Mouse (Mus musculus) forebrain, embryonic 11.5 days (tissue): Measurements from ENCODE around the gene Ikbke. TPM values are rescaled to one million over a fixed set of nuclear protein-coding genes. Genes with fewer than 3 reads are reported as not detected.

Source experiments
- ATAC-seq: fragments of 200-750 bp; cut with Nextera tagmentation; replicated peaks from 2 replicates; pipeline ENCODE4 v1.8.0; 2017; ENCODE audit warnings: moderate TSS enrichment; ENCODE audit not compliant: low FRiP score
- DNase-seq: peaks from one replicate; pipeline ENCODE4 v3.0.0-alpha.2; 2017; ENCODE audit warnings: low spot score
- H3K27ac ChIP-seq: fragments of 300-500 bp; sonication (generic); 2 replicates; pipeline ENCODE4 v1.5.1; 2014; ENCODE audit warnings: low read depth, low read length
- H3K27me3 ChIP-seq: fragments of 300-500 bp; sonication (generic); 2 replicates; pipeline ENCODE4 v1.6.1; 2014; ENCODE audit warnings: mild to moderate bottlenecking, low read length, mixed read lengths; ENCODE audit not compliant: control insufficient read depth, insufficient read depth
- H3K36me3 ChIP-seq: fragments of 300-500 bp; sonication (generic); 2 replicates; pipeline ENCODE4 v1.6.1; 2014; ENCODE audit warnings: mild to moderate bottlenecking, low read length, moderate library complexity, mixed read lengths; ENCODE audit not compliant: control insufficient read depth, insufficient read depth
- H3K4me1 ChIP-seq: fragments of 300-500 bp; sonication (generic); replicated peaks from 2 replicates; pipeline ENCODE4 v1.6.1; 2014; ENCODE audit warnings: low read length, mixed read lengths; ENCODE audit not compliant: control insufficient read depth, insufficient read depth
- H3K4me2 ChIP-seq: fragments of 300-500 bp; sonication (generic); 2 replicates; pipeline ENCODE4 v1.6.1; 2014; ENCODE audit warnings: low read depth, mild to moderate bottlenecking, low read length, moderate library complexity, mixed read lengths; ENCODE audit not compliant: severe bottlenecking
- H3K4me3 ChIP-seq: fragments of 300-500 bp; sonication (generic); 2 replicates; pipeline ENCODE4 v1.5.1; 2014; ENCODE audit warnings: low read depth, low read length
- H3K9ac ChIP-seq: fragments of 300-500 bp; sonication (generic); 2 replicates; pipeline ENCODE4 v1.6.1; 2014; ENCODE audit warnings: low read length
- H3K9me3 ChIP-seq: fragments of 300-500 bp; sonication (generic); 2 replicates; pipeline ENCODE4 v1.6.1; 2016; ENCODE audit warnings: low read length, mixed read lengths; ENCODE audit not compliant: control insufficient read depth
- WGBS: fragments of 180-500 bp; shearing (Covaris S2); extraction: QIAGEN DNeasy Blood & Tissue Kit; methylation state at CpG from one replicate; pipeline ENCODE4 v1.1.7; 2014; 5-methylcytosine and 5-hydroxymethylcytosine counted together
- polyA plus RNA-seq: library from polyadenylated mRNA; unstranded; fragments of >200 nt; fragmentation: Nextera tagmentation; extraction: Ambion mirVana; gene quantifications from 2 replicates; pipeline ENCODE4 v1.2.1, GENCODE M21; 2014

Ikbke gene
- polyA plus RNA-seq, 1 experiment from 2014 or later, result 0.83 TPM

- H3K4me2 ChIP-seq, result no peak overlapping the region
- H3K36me3 ChIP-seq, result peaks cover 2% of the 10 kb centered on the region; the same call in 1 of the 2 replicates
- no peaks in the 10 kb centered on the region for H3K4me1 ChIP-seq
- no peak overlapping the region for H3K9ac ChIP-seq
- DNase-seq (no peak), ATAC-seq (no peak)
- no peak overlapping the region for H3K27ac ChIP-seq
- no peaks in the 10 kb centered on the region for H3K9me3 ChIP-seq
- H3K4me3 ChIP-seq, result no peak overlapping the region
- 92% methylated on average over 5 of the region's 5 CpGs for WGBS
- H3K27me3 ChIP-seq, result no peaks in the 10 kb centered on the region
These were observed 30.9 kb upstream of the Ikbke start for GRCm38 (mm10) chr1:131310237-131310818.

- Histone ChIP-seq H3K4me1 (no peaks in the 10 kb centered on the region), H3K9me3 (no peaks in the 10 kb centered on the region), H3K4me2 (no peak overlapping the region), H3K9ac (no peak overlapping the region), H3K36me3 (peaks cover 2% of the 10 kb centered on the region; the same call in 1 of the 2 replicates), H3K4me3 (no peak overlapping the region), H3K27ac (no peak overlapping the region), H3K27me3 (no peaks in the 10 kb centered on the region)
- whole genome bisulfite sequencing, result 86% methylated on average over 2 of the region's 2 CpGs
- DNase-seq (no peak), ATAC-seq (no peak)
These were observed 21.3 kb upstream of the Ikbke start for GRCm38 (mm10) chr1:131300750-131301149.

DNA sequence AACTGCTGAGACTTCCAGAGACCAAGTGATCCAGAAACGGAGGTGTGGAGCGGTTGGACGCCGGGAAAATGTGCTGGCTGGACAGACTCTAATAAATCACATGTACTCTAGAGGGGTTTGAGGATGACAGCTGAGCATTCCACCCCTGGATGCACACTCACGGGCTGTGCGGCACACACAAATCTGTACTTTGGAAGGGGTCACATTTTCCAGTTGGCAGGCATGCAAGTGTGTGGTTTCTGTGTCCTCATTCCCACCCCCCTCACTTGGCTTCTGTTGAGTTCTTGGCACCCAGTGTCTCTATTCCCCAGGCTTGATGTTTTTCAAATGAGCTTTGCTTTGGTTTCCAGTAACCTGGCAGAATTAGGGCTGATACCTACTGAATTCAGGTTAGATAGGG, 20.4 kb upstream of the Ikbke start:
- H3K36me3 ChIP-seq, result peaks cover 2% of the 10 kb centered on the region; the same call in 1 of the 2 replicates
- no peaks in the 10 kb centered on the region for H3K27me3 ChIP-seq
- H3K9ac ChIP-seq, result no peak overlapping the region
- no peaks in the 10 kb centered on the region for H3K4me1 ChIP-seq
- WGBS, result 92% methylated on average over 6 of the region's 6 CpGs
- H3K27ac ChIP-seq, result no peak overlapping the region
- no peak overlapping the region for H3K4me3 ChIP-seq
- no peaks in the 10 kb centered on the region for H3K9me3 ChIP-seq
- no peak for ATAC-seq
- H3K4me2 ChIP-seq, result no peak overlapping the region
- no peak for DNase-seq

- no peak overlapping the region for H3K27ac ChIP-seq
These were observed 19.8 kb upstream of the Ikbke start for GRCm38 (mm10) chr1:131299240-131299639.

DNA sequence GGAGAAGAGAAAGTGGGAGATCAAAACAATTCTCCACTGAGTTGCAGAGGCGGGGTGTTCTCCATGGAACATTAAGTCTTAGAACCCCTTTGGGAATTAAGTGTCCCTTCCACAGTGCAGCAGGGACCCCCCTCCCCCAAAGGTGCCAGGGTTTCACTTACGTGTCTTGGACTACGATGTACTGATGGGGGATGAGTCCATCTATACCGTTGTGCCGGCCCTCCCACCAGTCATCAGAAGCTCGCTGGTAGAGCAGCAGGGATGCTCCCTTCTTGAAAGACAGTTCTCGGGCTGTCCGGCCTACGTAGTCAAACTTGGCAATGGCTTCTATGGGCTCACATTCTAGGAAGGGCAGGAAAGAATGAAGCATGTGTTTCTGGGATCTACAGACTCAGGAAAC, 18.8 kb upstream of the Ikbke start:
- Histone ChIP-seq H3K4me3 (no peak overlapping the region), H3K9me3 (no peaks in the 10 kb centered on the region), H3K4me1 (no peaks in the 10 kb centered on the region), H3K27me3 (no peaks in the 10 kb centered on the region), H3K9ac (no peak overlapping the region), H3K36me3 (peaks cover 2% of the 10 kb centered on the region; the same call in 1 of the 2 replicates), H3K27ac (no peak overlapping the region), H3K4me2 (no peak overlapping the region)
- no peak for DNase-seq
- 92% methylated on average over 9 of the region's 9 CpGs for WGBS
- ATAC-seq, result no peak

More at GRCm38 (mm10) chr1:131299240-131299639, 19.8 kb upstream of the Ikbke start:
- no peaks in the 10 kb centered on the region for H3K27me3 ChIP-seq
- DNase-seq (no peak), ATAC-seq (no peak)
- H3K4me3 ChIP-seq, result no peak overlapping the region
- H3K9ac ChIP-seq, result no peak overlapping the region
- 58% methylated on average over 3 of the region's 3 CpGs for WGBS
- peaks cover 2% of the 10 kb centered on the region; the same call in 1 of the 2 replicates for H3K36me3 ChIP-seq
- H3K4me2 ChIP-seq, result no peak overlapping the region
- H3K9me3 ChIP-seq, result no peaks in the 10 kb centered on the region
- no peaks in the 10 kb centered on the region for H3K4me1 ChIP-seq

- H3K36me3 ChIP-seq, result peaks cover 2% of the 10 kb centered on the region; the same call in 1 of the 2 replicates
- no peak for DNase-seq
These were observed 17.3 kb upstream of the Ikbke start for GRCm38 (mm10) chr1:131296726-131297125.

DNA sequence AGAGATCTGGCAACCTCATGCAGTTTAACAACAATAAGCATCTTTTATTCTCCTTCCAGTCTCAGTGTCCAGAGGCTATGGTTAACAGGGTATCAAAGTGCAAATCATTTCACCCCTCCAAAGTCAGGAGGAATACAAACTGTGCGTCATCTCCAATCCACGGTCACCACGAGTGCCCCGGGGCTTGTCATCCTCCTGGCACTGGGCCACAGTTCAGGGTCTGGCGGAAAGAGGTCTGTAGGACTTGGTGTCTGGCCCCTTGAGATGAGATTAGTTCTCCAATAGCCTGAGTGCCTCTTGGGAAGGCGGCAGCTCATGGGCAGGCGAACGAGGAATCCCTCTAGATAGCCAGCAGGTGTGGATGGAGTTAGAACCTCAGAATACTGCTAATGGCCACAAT, 15.8 kb upstream of the Ikbke start:
- 88% methylated on average over 8 of the region's 8 CpGs for WGBS
- Histone ChIP-seq H3K4me2 (no peak overlapping the region), H3K4me3 (no peak overlapping the region), H3K9me3 (no peaks in the 10 kb centered on the region), H3K27ac (no peak overlapping the region), H3K36me3 (peaks cover 2% of the 10 kb centered on the region; the same call in 1 of the 2 replicates), H3K4me1 (no peaks in the 10 kb centered on the region), H3K27me3 (no peaks in the 10 kb centered on the region), H3K9ac (no peak overlapping the region)
- ATAC-seq (no peak), DNase-seq (no peak)

More at GRCm38 (mm10) chr1:131296726-131297125, 17.3 kb upstream of the Ikbke start:
- Histone ChIP-seq H3K27me3 (no peaks in the 10 kb centered on the region), H3K9ac (no peak overlapping the region), H3K4me2 (no peak overlapping the region), H3K27ac (no peak overlapping the region), H3K4me3 (no peak overlapping the region), H3K9me3 (no peaks in the 10 kb centered on the region), H3K4me1 (no peaks in the 10 kb centered on the region)
- no peak for ATAC-seq
- WGBS, result 93% methylated on average over 7 of the region's 7 CpGs

- H3K9me3 ChIP-seq, result no peaks in the 10 kb centered on the region
- ATAC-seq (no peak), DNase-seq (no peak)
- peaks cover 2% of the 10 kb centered on the region; the same call in 1 of the 2 replicates for H3K36me3 ChIP-seq
- H3K9ac ChIP-seq, result no peak overlapping the region
- H3K4me3 ChIP-seq, result no peak overlapping the region
- no peaks in the 10 kb centered on the region for H3K4me1 ChIP-seq
- WGBS, result 98% methylated on average over 2 of the region's 2 CpGs
- H3K4me2 ChIP-seq, result no peak overlapping the region
- no peaks in the 10 kb centered on the region for H3K27me3 ChIP-seq
- H3K27ac ChIP-seq, result no peak overlapping the region
These were observed 14.5 kb upstream of the Ikbke start for GRCm38 (mm10) chr1:131293922-131294250.

GRCm38 (mm10) chr1:131293221-131293921, 14.0 kb upstream of the Ikbke start:
- H3K4me3 ChIP-seq, result no peak overlapping the region
- WGBS, result 94% methylated on average over 4 of the region's 4 CpGs
- H3K4me1 ChIP-seq, result no peaks in the 10 kb centered on the region
- no peaks in the 10 kb centered on the region for H3K27me3 ChIP-seq
- DNase-seq (no peak), ATAC-seq (no peak)
- H3K9ac ChIP-seq, result no peak overlapping the region
- no peak overlapping the region for H3K27ac ChIP-seq
- H3K36me3 ChIP-seq, result peaks cover 2% of the 10 kb centered on the region; the same call in 1 of the 2 replicates
- no peaks in the 10 kb centered on the region for H3K9me3 ChIP-seq
- H3K4me2 ChIP-seq, result no peak overlapping the region
